Mouse (Mus musculus): ENCODE measurements around the gene Tmem178. TPM values are rescaled to one million over a fixed set of nuclear protein-coding genes. Genes with fewer than 3 reads are reported as not detected.
A peak's percentile ranks its signal among the peaks of the same experiment; 100 is the strongest.

The Tmem178 gene
- 10 to 100 TPM in 1 of 2 experiments, 1 to 10 TPM in 1; 7.6 to 10.0 TPM for total RNA-seq (2021)
- long read RNA-seq, experiment 1, transcript Tmem178-201 (4 exons, 1,696 nt), result major isoform, 6 of 8 reads
- long read RNA-seq, experiment 1, partial matches to known transcripts, result 1 of 8 reads
- long read RNA-seq, experiment 1, other reads (novel, unspliced or antisense), result 1 of 8 reads
- long read RNA-seq, experiment 2, transcript Tmem178-201 (4 exons, 1,696 nt), result major isoform, 36 of 38 reads
- long read RNA-seq, experiment 2, partial matches to known transcripts, result 0 of 38 reads
- long read RNA-seq, experiment 2, other reads (novel, unspliced or antisense), result 2 of 38 reads

GRCm38 (mm10) chr17:80944530-80945198 is at the start of gene Tmem178:
Tmem178 (plus strand) TSS chr17:80944632.
- DNase-seq (ENCODE audit: low spot score in 2 of 2), result no peak

DNA sequence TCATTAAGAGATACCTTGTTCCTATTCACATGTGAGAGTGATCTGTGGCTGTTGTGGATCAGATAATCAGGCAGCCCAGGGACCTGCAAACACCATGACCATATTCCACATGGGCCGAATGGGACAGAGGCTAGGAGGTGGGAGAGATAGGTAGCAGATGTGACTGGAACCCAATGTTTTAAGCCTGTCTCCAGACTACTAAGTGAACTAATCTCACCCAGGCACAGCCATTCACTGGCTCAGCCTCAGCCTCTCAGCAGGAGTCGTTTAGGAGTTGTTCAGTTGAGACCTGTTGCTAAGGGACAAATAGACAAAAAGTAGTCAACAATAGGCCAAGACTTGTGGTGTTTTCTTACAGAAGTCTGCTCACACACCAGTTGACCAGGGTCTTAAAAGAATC is 48.0 kb upstream of the Tmem178 start:
- DNase-seq (ENCODE audit: low spot score in 2 of 2), result no peak

- DNase-seq (ENCODE audit: low spot score in 2 of 2), result no peak
Measured at GRCm38 (mm10) chr17:80897709-80898440, 46.6 kb upstream of the Tmem178 start.

DNA sequence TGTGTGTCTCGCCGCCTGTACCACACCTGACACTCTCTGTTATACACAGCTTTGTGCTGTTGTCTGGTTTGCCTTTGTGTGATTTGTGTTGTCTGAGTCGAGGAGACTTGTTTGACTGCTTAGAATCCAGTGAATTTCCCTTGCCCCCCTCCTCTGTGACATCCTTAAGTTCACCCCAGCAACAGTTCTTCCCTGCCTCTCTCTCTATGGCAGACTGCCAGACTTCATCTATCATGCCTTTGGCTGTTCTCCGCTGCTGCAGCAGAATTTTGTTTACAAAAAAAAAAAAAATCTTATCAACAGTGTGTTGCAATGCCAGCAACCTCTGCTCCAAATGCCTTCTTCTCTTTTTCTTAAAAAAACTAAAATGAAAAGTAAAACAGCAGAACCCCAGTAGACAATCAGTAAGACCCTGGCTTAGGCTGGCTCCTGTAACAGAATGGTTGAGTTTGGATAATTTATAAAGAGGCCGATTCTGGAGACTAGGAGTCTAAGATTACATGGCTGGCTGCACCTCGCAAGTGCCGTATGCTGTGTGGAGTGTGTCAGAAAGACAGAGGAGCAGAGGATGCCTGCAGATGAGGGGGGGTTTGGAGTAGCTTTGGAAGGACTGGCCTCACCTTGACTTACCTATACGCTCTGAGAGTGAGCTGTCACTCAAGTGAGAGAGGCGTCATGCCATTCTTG is 44.8 kb upstream of the Tmem178 start:
- DNase-seq (ENCODE audit: low spot score in 2 of 2), result peak in 1 of 2 experiments; percentile 19

- DNase-seq (ENCODE audit: low spot score in 2 of 2), result no peak
Measured at GRCm38 (mm10) chr17:80900200-80900520, 44.3 kb upstream of the Tmem178 start.

- no peak for DNase-seq (ENCODE audit: low spot score in 2 of 2)
Measured at GRCm38 (mm10) chr17:80901885-80902284, 42.5 kb upstream of the Tmem178 start.

DNA sequence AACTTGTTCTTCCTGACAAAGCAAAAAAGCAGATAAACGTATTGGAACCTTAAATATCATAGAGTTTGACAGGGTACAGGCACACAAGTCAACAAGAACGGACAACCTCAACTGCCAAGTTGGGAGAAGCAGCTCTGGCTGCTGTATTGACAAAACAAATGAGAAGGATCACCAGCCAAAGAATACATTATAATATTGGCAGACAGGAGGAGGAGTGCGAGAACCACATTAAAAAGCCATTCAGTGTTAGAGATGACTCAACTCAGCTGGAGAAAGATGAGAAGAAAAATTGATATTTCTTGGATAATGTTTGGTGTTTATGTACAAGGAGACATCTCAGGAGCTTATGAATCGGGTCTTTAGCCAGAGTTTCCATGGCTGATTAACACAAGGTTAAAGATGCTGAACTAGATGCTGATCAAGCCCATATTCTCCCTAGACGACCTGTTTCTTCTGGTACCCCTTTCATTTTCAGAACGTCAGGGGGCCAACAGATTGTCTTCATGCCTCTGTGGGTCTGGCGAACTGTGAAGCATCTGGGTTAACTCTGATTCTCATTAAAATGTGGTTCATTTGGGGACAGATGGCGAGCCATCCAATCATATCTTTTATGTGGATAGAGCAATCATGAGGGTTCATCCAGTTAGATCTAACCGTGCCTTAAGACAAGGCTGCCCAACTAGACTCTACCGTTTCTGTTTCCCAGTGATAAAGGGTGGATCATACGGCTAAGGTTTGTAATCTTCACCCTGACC is 41.1 kb upstream of the Tmem178 start:
- no peak for DNase-seq (ENCODE audit: low spot score in 2 of 2)

DNA sequence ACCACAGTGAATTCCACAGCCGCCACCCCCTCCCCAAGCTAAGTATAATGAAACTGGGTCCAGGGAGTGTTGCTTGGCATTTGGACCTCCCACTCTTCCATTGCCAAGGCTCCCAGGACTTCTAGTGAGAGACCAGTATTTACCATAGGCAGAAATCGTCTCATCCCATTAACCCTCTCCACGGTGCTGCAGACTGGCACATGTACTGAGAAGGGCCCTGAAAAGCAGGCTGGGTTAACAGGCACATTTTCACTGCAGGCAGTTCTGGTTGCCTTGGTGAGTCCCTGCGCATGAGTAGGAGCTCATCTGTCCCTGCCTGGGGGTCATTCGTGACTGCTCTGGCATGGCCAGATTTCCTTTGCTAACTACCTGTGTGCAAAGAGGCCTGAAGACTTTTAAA is 40.4 kb upstream of the Tmem178 start:
- DNase-seq (ENCODE audit: low spot score in 2 of 2), result no peak

GRCm38 (mm10) chr17:80915666-80916065 is 28.8 kb upstream of the Tmem178 start:
- DNase-seq (ENCODE audit: low spot score in 2 of 2), result no peak

DNA sequence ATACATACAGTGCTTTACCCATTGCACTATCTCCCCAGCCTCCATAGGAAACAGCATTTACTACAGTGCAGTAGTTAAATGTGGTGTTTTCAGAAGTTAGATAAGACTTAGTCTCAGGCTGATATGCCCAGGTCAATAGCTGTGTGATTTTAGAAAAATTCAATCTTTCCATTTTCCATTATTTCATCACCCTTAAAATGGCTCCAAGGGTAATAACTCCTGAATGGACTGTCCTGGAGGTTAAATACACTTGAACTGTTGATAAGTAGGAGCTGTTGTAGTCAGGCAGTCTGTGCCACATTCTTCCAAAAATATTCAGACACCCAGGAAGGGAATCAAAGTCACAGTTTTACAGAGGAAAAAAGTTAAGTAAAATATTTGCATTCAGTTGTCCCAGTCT is 25.2 kb upstream of the Tmem178 start:
- no peak for DNase-seq (ENCODE audit: low spot score in 2 of 2)

DNA sequence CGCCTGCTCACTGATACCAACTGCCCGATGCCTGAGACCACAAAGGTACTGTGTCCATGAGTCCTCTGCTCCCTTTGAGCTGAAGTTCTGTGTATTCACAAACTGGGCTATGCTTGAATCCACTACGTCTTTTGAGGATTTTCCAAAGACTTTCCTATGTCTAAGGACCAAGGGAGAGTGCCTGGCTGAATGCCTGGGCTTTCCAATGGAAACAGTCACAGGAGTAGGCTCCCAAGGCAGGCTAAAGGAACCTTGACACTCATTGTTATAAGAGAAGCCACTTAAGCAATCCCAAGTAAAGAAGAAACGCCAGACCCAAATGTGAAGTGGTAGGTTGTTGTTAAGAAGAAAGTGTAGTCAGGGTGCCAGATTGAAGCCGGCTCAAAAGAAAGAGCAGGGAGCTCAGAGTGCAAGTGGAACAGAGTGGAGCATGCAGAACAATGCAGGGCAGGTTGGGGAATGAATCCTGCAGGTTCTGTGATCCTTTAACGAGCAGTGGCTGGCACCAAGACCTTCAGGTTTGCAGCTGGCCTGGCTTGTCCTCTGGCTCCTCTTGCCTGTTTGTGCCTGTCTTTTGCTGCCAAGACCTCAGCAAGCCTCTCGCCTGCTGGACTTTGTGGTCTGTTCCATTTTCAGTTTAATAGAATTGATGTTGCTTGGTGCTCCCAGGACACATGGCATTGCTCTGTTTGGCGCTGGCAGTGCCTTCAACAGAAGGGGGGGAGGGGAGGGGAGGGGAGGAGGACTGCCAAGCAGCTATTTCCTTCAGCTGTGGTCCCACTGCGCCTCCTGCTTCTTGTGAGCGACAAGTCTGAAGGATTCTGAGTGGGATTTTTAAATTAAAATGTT is 22.9 kb upstream of the Tmem178 start:
- DNase-seq (ENCODE audit: low spot score in 2 of 2), result no peak

DNA sequence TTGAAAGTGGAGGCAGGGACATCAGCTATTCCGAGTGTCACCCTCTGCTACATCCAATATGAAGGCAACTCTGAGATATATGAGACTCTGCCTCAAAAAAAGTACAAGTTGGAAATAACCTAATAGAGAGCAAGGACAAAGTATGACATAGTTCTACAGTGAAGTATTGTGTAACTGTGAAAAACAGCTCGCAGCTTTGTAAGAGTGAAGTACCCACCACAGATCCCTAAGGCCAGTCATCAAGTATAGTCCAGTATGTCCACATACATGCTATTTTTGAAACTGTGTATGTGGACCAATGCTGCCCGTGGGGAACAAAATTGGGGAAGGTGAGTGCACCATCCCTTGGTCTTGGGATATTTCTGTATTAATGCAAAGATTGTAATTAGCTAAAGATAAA is 18.9 kb upstream of the Tmem178 start:
- no peak for DNase-seq (ENCODE audit: low spot score in 2 of 2)

GRCm38 (mm10) chr17:80927151-80927550 is 17.3 kb upstream of the Tmem178 start:
- DNase-seq (ENCODE audit: low spot score in 2 of 2), result no peak

GRCm38 (mm10) chr17:80932716-80933115 is 11.7 kb upstream of the Tmem178 start:
- no peak for DNase-seq (ENCODE audit: low spot score in 2 of 2)

- no peak for DNase-seq (ENCODE audit: low spot score in 2 of 2)
Measured at GRCm38 (mm10) chr17:80933401-80934029, 10.9 kb upstream of the Tmem178 start.

GRCm38 (mm10) chr17:80935807-80936519 is 8.5 kb upstream of the Tmem178 start:
- no peak for DNase-seq (ENCODE audit: low spot score in 2 of 2)

DNA sequence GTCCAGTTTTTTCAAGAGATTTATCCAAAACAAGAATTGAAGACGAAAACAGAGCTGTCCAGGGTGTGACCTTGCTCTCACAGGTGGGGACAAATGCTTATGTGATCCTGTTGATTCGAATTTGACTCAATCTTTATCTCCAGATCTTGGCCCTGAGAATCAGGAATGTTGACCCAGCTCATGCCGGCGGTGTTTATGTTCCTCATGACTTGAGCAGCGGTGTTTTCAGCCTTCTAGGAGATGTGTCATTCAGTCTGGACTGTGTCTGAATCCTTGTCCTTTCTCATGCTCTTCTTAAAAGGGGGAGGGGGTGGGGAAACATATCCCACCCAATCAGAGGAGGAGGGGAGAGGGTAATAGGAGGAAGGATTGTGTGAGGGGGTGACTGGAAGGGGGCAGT is 7.9 kb upstream of the Tmem178 start:
- DNase-seq (ENCODE audit: low spot score in 2 of 2), result no peak

- no peak for DNase-seq (ENCODE audit: low spot score in 2 of 2)
Measured at GRCm38 (mm10) chr17:80939833-80940232, 4.6 kb upstream of the Tmem178 start.

DNA sequence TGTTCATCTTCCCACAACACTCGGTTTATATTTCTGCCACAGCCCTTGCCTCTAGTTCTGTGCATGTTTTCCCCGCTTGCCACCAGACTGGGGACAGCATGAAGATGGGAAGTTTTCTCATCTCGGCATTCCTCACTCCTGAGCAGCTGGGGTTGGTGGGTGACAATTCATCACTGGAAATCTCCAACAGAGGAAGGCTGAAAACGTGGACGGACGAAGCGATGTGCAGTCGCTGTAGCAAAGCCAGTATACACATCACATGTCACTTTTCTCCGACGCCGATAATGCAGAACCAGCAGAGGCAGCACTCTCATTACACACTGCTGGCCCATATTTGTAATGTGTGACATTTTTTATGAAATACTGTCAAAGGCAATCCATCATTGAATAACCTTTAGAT is 2.6 kb upstream of the Tmem178 start:
- DNase-seq (ENCODE audit: low spot score in 2 of 2), result no peak
